Mouse (Mus musculus) ES-E14 (cell line): ENCODE data around the gene G0s2. TPM values are rescaled to one million over a fixed set of nuclear protein-coding genes. Genes with fewer than 3 reads are reported as not detected.

ENCODE experiments used
- DNase-seq: peaks from one replicate; pipeline ENCODE4 v3.0.0-alpha.2; 2013; ENCODE audit warnings: low read depth, low spot score
- H3K27ac ChIP-seq: 2 replicates; pipeline ENCODE4 v1.5.1; 2012; ENCODE audit warnings: low read depth, mild to moderate bottlenecking, low read length, moderate library complexity, mixed read lengths; ENCODE audit not compliant: poor library complexity, insufficient read depth, severe bottlenecking
- H3K36me3 ChIP-seq: 2 replicates; pipeline ENCODE4 v1.6.1; 2012; ENCODE audit warnings: mild to moderate bottlenecking, low read length, moderate library complexity, mixed read lengths; ENCODE audit not compliant: control insufficient read depth, poor library complexity, insufficient read depth, severe bottlenecking
- H3K4me1 ChIP-seq, 2 experiments: fragments of 150-350 bp in 1 of 2; sonication (generic) in 1 of 2; 2 replicates each; pipeline ENCODE4 v1.6.1; 2012; ENCODE audit warnings: low read length in 2 of 2, mild to moderate bottlenecking in 1 of 2, mixed read lengths in 1 of 2; ENCODE audit not compliant: control insufficient read depth in 2 of 2, insufficient read depth in 2 of 2, poor library complexity in 1 of 2
- H3K4me3 ChIP-seq, 2 experiments: fragments of 150-350 bp in 1 of 2; sonication (generic) in 1 of 2; 2 replicates each; pipeline ENCODE4 v1.5.1; 2012; ENCODE audit warnings: low read length in 2 of 2, low read depth in 1 of 2, mild to moderate bottlenecking in 1 of 2, mixed read lengths in 1 of 2; ENCODE audit not compliant: insufficient read depth in 1 of 2, poor library complexity in 1 of 2, severe bottlenecking in 1 of 2
- H3K9ac ChIP-seq: 2 replicates; pipeline ENCODE4 v1.6.1; 2012; ENCODE audit warnings: low read depth, mild to moderate bottlenecking, low read length, mixed read lengths; ENCODE audit not compliant: poor library complexity, insufficient read depth, severe bottlenecking
- H3K9me3 ChIP-seq: fragments of 150-350 bp; sonication (generic); 2 replicates; pipeline ENCODE4 v1.6.1; 2012; ENCODE audit warnings: low read depth, mild to moderate bottlenecking, low read length; ENCODE audit not compliant: control insufficient read depth, insufficient read depth
- CHD2 ChIP-seq: IDR thresholded peaks from 2 replicates; pipeline ENCODE4 v1.6.1; 2014; ENCODE audit warnings: mild to moderate bottlenecking, low read depth, low read length, inconsistent platforms
- HCFC1 ChIP-seq: IDR thresholded peaks from 2 replicates; pipeline ENCODE4 v1.6.1; 2012; ENCODE audit warnings: low read length, inconsistent platforms, borderline replicate concordance; ENCODE audit not compliant: insufficient read depth
- MAFK ChIP-seq: IDR thresholded peaks from 2 replicates; pipeline ENCODE4 v1.6.1; 2014; ENCODE audit warnings: mild to moderate bottlenecking, low read depth, low read length, inconsistent platforms; ENCODE audit not compliant: insufficient read depth
- ZC3H11A ChIP-seq: IDR thresholded peaks from 2 replicates; pipeline ENCODE4 v1.6.1; 2012; ENCODE audit warnings: low read depth, mild to moderate bottlenecking, inconsistent platforms, low read length, borderline replicate concordance
- ZNF384 ChIP-seq: IDR thresholded peaks from 2 replicates; pipeline ENCODE4 v1.6.1; 2012; ENCODE audit warnings: low read depth, low read length, inconsistent platforms
- in situ Hi-C, 2 experiments: fragments of 600-800 bp; cut with MboI; formaldehyde crosslinking; loops; one replicate each; pipeline ENCODE4 v1.15.1; 2025; ENCODE audit warnings: low sequenced_read_pairs in 2 of 2, inconsistent platforms in 1 of 2; ENCODE audit not compliant: unreplicated experiment in 2 of 2
- total RNA-seq: library from RNA; depleted of rRNA; stranded (reverse); fragments of 300-350 nt; gene quantifications from 2 replicates; pipeline ENCODE4 v1.2.3, GENCODE M21; 2012

G0s2 gene
- total RNA-seq, 1 experiment, result 7.3 TPM

GRCm38 (mm10) chr1:193234130-193234645 lies 38.8 kb downstream of the G0s2 start:
- Histone ChIP-seq H3K36me3 (no peaks in the 10 kb centered on the region), H3K4me1 (no peaks in the 10 kb centered on the region), H3K27ac (no peak overlapping the region), H3K9ac (no peak overlapping the region), H3K9me3 (no peaks in the 10 kb centered on the region), H3K4me3 (no peak overlapping the region)
- in situ Hi-C loops, result no loop called here
- no peak for DNase-seq
- TF ChIP-seq MAFK (no peak), CHD2 (no peak), ZC3H11A (no peak), ZNF384 (no peak), HCFC1 (no peak)

DNA sequence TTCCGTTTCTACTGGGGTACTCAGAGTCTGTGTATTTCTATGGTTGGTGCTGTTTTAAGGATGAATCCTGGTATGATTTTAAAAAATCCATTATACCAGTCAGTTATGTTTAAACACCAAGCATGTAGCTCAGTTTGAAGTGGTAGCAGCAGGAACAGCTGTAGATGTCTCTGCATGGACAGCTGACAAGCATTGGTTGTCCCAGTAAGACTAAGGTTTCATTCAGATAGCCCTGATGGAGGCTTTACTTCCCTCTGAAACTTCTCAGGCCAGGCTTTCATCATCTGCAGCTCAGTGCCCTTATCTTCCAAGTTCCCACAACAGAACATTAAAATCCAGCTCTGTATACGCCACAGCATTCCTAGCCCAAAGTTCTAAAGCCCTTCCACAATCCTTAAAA lies 40.3 kb downstream of the G0s2 start:
- Histone ChIP-seq H3K9ac (no peak overlapping the region), H3K27ac (no peak overlapping the region), H3K9me3 (no peaks in the 10 kb centered on the region), H3K4me1 (no peaks in the 10 kb centered on the region), H3K4me3 (no peak overlapping the region), H3K36me3 (no peaks in the 10 kb centered on the region)
- in situ Hi-C loops, result no loop called here
- TF ChIP-seq MAFK (no peak), HCFC1 (no peak)
- no peak for DNase-seq

DNA sequence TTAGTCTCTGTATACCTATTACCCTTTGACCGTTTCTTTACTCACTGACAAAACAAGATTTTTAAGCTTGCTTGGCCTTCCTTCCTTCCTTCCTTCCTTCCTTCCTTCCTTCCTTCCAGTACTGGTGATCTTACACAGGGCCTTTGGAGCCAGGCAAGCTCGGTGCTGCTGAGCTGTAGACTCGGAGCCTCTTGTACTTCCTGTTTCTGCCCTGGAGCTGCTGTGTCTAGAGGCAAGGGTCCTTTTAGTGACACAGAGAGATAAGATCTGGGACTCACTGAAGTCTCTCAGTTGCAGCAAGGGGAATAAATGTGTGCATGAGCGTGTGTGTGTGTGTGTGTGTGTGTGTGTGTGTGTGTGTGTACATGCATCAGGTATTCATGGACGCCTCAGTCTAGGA lies 42.1 kb downstream of the G0s2 start:
- TF ChIP-seq HCFC1 (no peak), ZNF384 (no peak), MAFK (no peak), ZC3H11A (no peak), CHD2 (no peak)
- Histone ChIP-seq H3K9ac (no peak overlapping the region), H3K9me3 (no peaks in the 10 kb centered on the region), H3K4me3 (no peak overlapping the region), H3K27ac (no peak overlapping the region), H3K4me1 (no peaks in the 10 kb centered on the region), H3K36me3 (no peaks in the 10 kb centered on the region)
- DNase-seq, result no peak
- in situ Hi-C loops, result no loop called here

GRCm38 (mm10) chr1:193230531-193230930 lies 42.5 kb downstream of the G0s2 start:
- H3K27ac ChIP-seq, result no peak overlapping the region
- no peaks in the 10 kb centered on the region for H3K36me3 ChIP-seq
- in situ Hi-C loops, result no loop called here
- H3K9ac ChIP-seq, result no peak overlapping the region
- H3K4me1 ChIP-seq, result no peaks in the 10 kb centered on the region
- H3K4me3 ChIP-seq, result no peak overlapping the region
- no peak for TF ChIP-seq ZC3H11A
- DNase-seq, result no peak
- no peaks in the 10 kb centered on the region for H3K9me3 ChIP-seq

DNA sequence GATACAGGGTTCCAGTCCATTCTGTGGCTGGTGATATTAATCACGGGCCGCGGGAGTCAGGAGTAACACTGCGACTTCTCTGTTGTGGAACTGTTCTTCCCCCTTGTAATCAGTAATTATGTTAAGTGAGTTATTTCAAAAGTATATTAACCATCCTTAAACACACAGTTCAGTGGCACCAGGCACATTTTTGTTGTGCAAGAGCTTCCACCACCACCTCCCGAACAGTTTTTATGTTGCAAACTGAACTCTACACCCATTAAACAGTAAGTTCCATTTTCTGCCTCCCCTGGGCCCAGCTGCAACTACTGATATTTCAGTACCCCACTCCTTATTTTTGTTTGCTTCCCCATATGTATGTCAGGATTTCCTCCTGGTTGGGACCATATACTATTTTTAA lies 43.4 kb downstream of the G0s2 start:
- Histone ChIP-seq H3K9me3 (no peaks in the 10 kb centered on the region), H3K9ac (no peak overlapping the region), H3K4me1 (no peaks in the 10 kb centered on the region), H3K4me3 (no peak overlapping the region), H3K36me3 (no peaks in the 10 kb centered on the region), H3K27ac (no peak overlapping the region)
- TF ChIP-seq MAFK, result no peak
- no peak for TF ChIP-seq ZNF384
- TF ChIP-seq CHD2, result no peak
- no peak for TF ChIP-seq HCFC1
- no peak for TF ChIP-seq ZC3H11A
- no peak for DNase-seq
- in situ Hi-C loops, result no loop called here
